In genomic region chr13:116304713-116305470, GRCm38 (mm10) we compare ENCODE assay signal across 15 mouse cellular contexts. TPM values are rescaled to one million over a fixed set of nuclear protein-coding genes. Genes with fewer than 3 reads are reported as not detected.
A peak's percentile ranks its signal among the peaks of the same experiment; 100 is the strongest.
DNase-seq lines count a peak whose midpoint lies in the region; ATAC-seq and TF ChIP-seq lines count a peak whose summit lies in the region.
"Had no signal": no experiment of that assay in that cellular context is flagged by ENCODE, and none has a peak within 500 bp of the region (broad histone marks: within the 10 kb centered on the region; RNA-seq: fewer than 3 reads in every experiment).

No protein-coding gene starts in this region.

- H3K27ac ChIP-seq in hindbrain, embryonic 10.5 days, result peak overlapping the region; percentile 59
- no peak overlapping the region for H3K27ac ChIP-seq in hindbrain, postnatal 0 days
- peak overlapping the region; percentile 44; the same call in 1 of the 2 replicates for H3K27ac ChIP-seq in forebrain, embryonic 14.5 days (ENCODE audit: low read depth, low read length)
- H3K27ac ChIP-seq in midbrain, embryonic 16.5 days (ENCODE audit: low read length), result no peak overlapping the region; the same call in 1 of the 2 replicates

- peaks cover 23% of the 10 kb centered on the region for H3K4me1 ChIP-seq in hindbrain, embryonic 10.5 days (replicated peaks)
- H3K4me1 ChIP-seq in hindbrain, postnatal 0 days (ENCODE audit: insufficient read depth, low read length), result no peaks in the 10 kb centered on the region
- H3K4me1 ChIP-seq in forebrain, embryonic 14.5 days (ENCODE audit: control insufficient read depth, insufficient read depth, low read length), result no peaks in the 10 kb centered on the region
- peaks cover 7% of the 10 kb centered on the region for H3K4me1 ChIP-seq in midbrain, embryonic 16.5 days (ENCODE audit: control insufficient read depth, insufficient read depth, low read length)

- no peak for ATAC-seq in hindbrain, postnatal 0 days
- ATAC-seq in forebrain, embryonic 14.5 days, result no peak
- ATAC-seq in midbrain, embryonic 16.5 days, result no peak
- no peak for ATAC-seq in megakaryocyte, adult 5-6 weeks (ENCODE audit: poor library complexity, severe bottlenecking)
- ATAC-seq: CD4-positive, CD25-positive, alpha-beta regulatory T cell, adult 4 months; inflammation-experienced regulatory T-cells, adult 6 months had no signal

- H3K36me3 ChIP-seq in hindbrain, embryonic 10.5 days, result no peaks in the 10 kb centered on the region
- no peaks in the 10 kb centered on the region for H3K36me3 ChIP-seq in hindbrain, postnatal 0 days (ENCODE audit: insufficient read depth, low read length)
- H3K36me3 ChIP-seq in forebrain, embryonic 14.5 days (ENCODE audit: control insufficient read depth, insufficient read depth, low read length), result no peaks in the 10 kb centered on the region
- H3K36me3 ChIP-seq in midbrain, embryonic 16.5 days (ENCODE audit: control insufficient read depth, insufficient read depth, low read length), result no peaks in the 10 kb centered on the region

- no peaks in the 10 kb centered on the region for H3K9me3 ChIP-seq in hindbrain, embryonic 10.5 days
- H3K9me3 ChIP-seq in hindbrain, postnatal 0 days (ENCODE audit: low read length), result no peaks in the 10 kb centered on the region
- no peaks in the 10 kb centered on the region for H3K9me3 ChIP-seq in forebrain, embryonic 14.5 days (replicated peaks; ENCODE audit: control insufficient read depth, low read length)
- no peaks in the 10 kb centered on the region for H3K9me3 ChIP-seq in midbrain, embryonic 16.5 days (replicated peaks; ENCODE audit: control insufficient read depth, low read length, poor library complexity, severe bottlenecking)

- H3K9ac ChIP-seq in hindbrain, postnatal 0 days (replicated peaks; ENCODE audit: low read length), result no peak overlapping the region
- H3K9ac ChIP-seq in forebrain, embryonic 14.5 days (ENCODE audit: low read length), result peak overlapping the region; percentile 17
- 0 out of 2 replicates have a peak overlapping the region, but pooled peaks have one; percentile 14 for H3K9ac ChIP-seq in midbrain, embryonic 16.5 days (ENCODE audit: low read depth, low read length)

- H3K4me2 ChIP-seq in hindbrain, postnatal 0 days (ENCODE audit: low read depth, low read length), result no peak overlapping the region
- peak overlapping the region; percentile 41 for H3K4me2 ChIP-seq in forebrain, embryonic 14.5 days (ENCODE audit: low read length)
- peak overlapping the region; percentile 19; the same call in 1 of the 2 replicates for H3K4me2 ChIP-seq in midbrain, embryonic 16.5 days (ENCODE audit: low read length)

- H3K4me3 ChIP-seq in hindbrain, embryonic 10.5 days, result peak overlapping the region; percentile 37
- no peak overlapping the region for H3K4me3 ChIP-seq in hindbrain, postnatal 0 days (ENCODE audit: low read length)
- H3K4me3 ChIP-seq in forebrain, embryonic 14.5 days (ENCODE audit: low read depth, low read length), result peak overlapping the region; percentile 21
- H3K4me3 ChIP-seq in midbrain, embryonic 16.5 days (ENCODE audit: low read depth, low read length), result peak overlapping the region; percentile 14; the same call in 1 of the 2 replicates

- no peak for TF ChIP-seq CTCF in hindbrain, postnatal 0 days (IDR thresholded peaks at IDR 0.05; ENCODE audit: low read depth)

- 1% methylated on average over 25 of the region's 25 CpGs for WGBS in hindbrain, embryonic 10.5 days
- WGBS in hindbrain, postnatal 0 days, result 2% methylated on average over 25 of the region's 25 CpGs
- WGBS in forebrain, embryonic 14.5 days, result 1% methylated on average over 25 of the region's 25 CpGs
- under 1% methylated on average over 25 of the region's 25 CpGs for WGBS in midbrain, embryonic 16.5 days

- peaks cover 100% of the 10 kb centered on the region for H3K27me3 ChIP-seq in hindbrain, embryonic 10.5 days (ENCODE audit: insufficient read depth, poor library complexity, severe bottlenecking)
- H3K27me3 ChIP-seq in hindbrain, postnatal 0 days (ENCODE audit: insufficient read depth, low read length), result peaks cover 88% of the 10 kb centered on the region
- H3K27me3 ChIP-seq in forebrain, embryonic 14.5 days (replicated peaks; ENCODE audit: control insufficient read depth, insufficient read depth, low read length), result peaks cover 82% of the 10 kb centered on the region
- peaks cover 57% of the 10 kb centered on the region for H3K27me3 ChIP-seq in midbrain, embryonic 16.5 days (ENCODE audit: control insufficient read depth, insufficient read depth, low read depth, low read length)

- DNase-seq in hindbrain, embryonic 10.5 days (ENCODE audit: low spot score), result peak; percentile 61
- no peak for DNase-seq in hindbrain, postnatal 0 days (ENCODE audit: low spot score)
- peak; percentile 32 for DNase-seq in ZHBTc4 (ENCODE audit: low read depth, low spot score)
- DNase-seq in forebrain, embryonic 14.5 days (ENCODE audit: low spot score), result peak; percentile 50
- DNase-seq in urinary bladder, postnatal 10 days (ENCODE audit: low spot score), result no peak
- no peak for DNase-seq in ovary, postnatal 14 days (ENCODE audit: low spot score)
- DNase-seq: cerebellum, adult 9-10 months; lung, postnatal 4 days; right cerebral cortex, adult 18-20 months; thymus, postnatal 25 days had no signal

RNA-seq across cellular contexts. Expression of gene Isl1, which starts 4.6 kb away (rescaled TPM):
- polyA plus RNA-seq in hindbrain, embryonic 10.5 days (2016; fragmentation: Nextera tagmentation; extraction: Ambion mirVana), result 34.9 and 63.4 TPM in 2 replicates
- 16.9 and 21.8 TPM in 2 replicates for total RNA-seq in hindbrain, postnatal 0 days (2014; rRNA removed)
- 8.3 and 10.2 TPM in 2 replicates for polyA plus RNA-seq in hindbrain, postnatal 0 days (2015; fragmentation: Nextera tagmentation; extraction: Ambion mirVana)
- 81.8 and 86.8 TPM in 2 replicates for polyA plus RNA-seq in forebrain, embryonic 14.5 days (2014; fragmentation: Nextera tagmentation; extraction: Ambion mirVana)
- polyA plus RNA-seq in midbrain, embryonic 16.5 days (2015; fragmentation: Nextera tagmentation; extraction: Ambion mirVana), result 25.5 and 47.6 TPM in 2 replicates
- not detected in 2 replicates for total RNA-seq in megakaryocyte, adult 5-6 weeks (2015)
- total RNA-seq in megakaryocyte, adult 5-6 weeks (2017), result not detected in 2 replicates
- total RNA-seq: layer of hippocampus, postnatal 36 days had no signal
- polyA plus RNA-seq: CD4-positive, CD25-positive, alpha-beta regulatory T cell, adult 4 months; inflammation-experienced regulatory T-cells, adult 6 months had no signal

Comparison
In these comparisons a context has a peak if more than half of its experiments do, and no peak if none do; other contexts are left out.
1. DNase-seq: peak in hindbrain, embryonic 10.5 days (single experiment), ZHBTc4 (single experiment) and forebrain, embryonic 14.5 days (single experiment); none in hindbrain, postnatal 0 days (single experiment), urinary bladder, postnatal 10 days (single experiment) and ovary, postnatal 14 days (single experiment).
2. H3K27ac ChIP-seq: peak in hindbrain, embryonic 10.5 days (single experiment) and forebrain, embryonic 14.5 days (single experiment); none in hindbrain, postnatal 0 days (single experiment) and midbrain, embryonic 16.5 days (single experiment).